Mouse (Mus musculus): Measurements from ENCODE around the gene Tuba1a. TPM values are rescaled to one million over a fixed set of nuclear protein-coding genes. Genes with fewer than 3 reads are reported as not detected.
"Not testable (repeated sequence)": the region's sequence is repeated elsewhere in the genome, so short reads cannot be mapped to it uniquely, and the experiment has no call there.

The Tuba1a gene
- total RNA-seq, 1 experiment from 2014 or later = 25.4 TPM

- no peak for ATAC-seq (replicated peaks; ENCODE audit: low read depth, poor library complexity, severe bottlenecking)
Observed at GRCm38 (mm10) chr15:98957475-98957874, 4.0 kb upstream of the Tuba1a start.

- ATAC-seq (replicated peaks; ENCODE audit: low read depth, poor library complexity, severe bottlenecking) = no peak
Observed at GRCm38 (mm10) chr15:98956000-98956399, 2.5 kb upstream of the Tuba1a start.

- ATAC-seq (replicated peaks; ENCODE audit: low read depth, poor library complexity, severe bottlenecking) = no peak
Observed at GRCm38 (mm10) chr15:98955324-98955723, 1.8 kb upstream of the Tuba1a start.

- ATAC-seq (replicated peaks; ENCODE audit: low read depth, poor library complexity, severe bottlenecking) = no peak
Observed at GRCm38 (mm10) chr15:98954425-98955253, 1.1 kb upstream of the Tuba1a start.

GRCm38 (mm10) chr15:98952751-98953400, 627 bp downstream of the Tuba1a start:
- ATAC-seq (replicated peaks; ENCODE audit: low read depth, poor library complexity, severe bottlenecking) = peak; percentile 76

GRCm38 (mm10) chr15:98952063-98952455, 1.4 kb downstream of the Tuba1a start:
- ATAC-seq (replicated peaks; ENCODE audit: low read depth, poor library complexity, severe bottlenecking) = no peak

GRCm38 (mm10) chr15:98951122-98952062, 2.1 kb downstream of the Tuba1a start:
- ATAC-seq (replicated peaks; ENCODE audit: low read depth, poor library complexity, severe bottlenecking) = not testable (repeated sequence)

GRCm38 (mm10) chr15:98949607-98949892, 4.0 kb downstream of the Tuba1a start:
- ATAC-seq (replicated peaks; ENCODE audit: low read depth, poor library complexity, severe bottlenecking) = no peak

GRCm38 (mm10) chr15:98948857-98949606, 4.5 kb downstream of the Tuba1a start:
- ATAC-seq (replicated peaks; ENCODE audit: low read depth, poor library complexity, severe bottlenecking) = no peak

- ATAC-seq (replicated peaks; ENCODE audit: low read depth, poor library complexity, severe bottlenecking) = no peak
Observed at GRCm38 (mm10) chr15:98948382-98948781, 5.1 kb downstream of the Tuba1a start.

GRCm38 (mm10) chr15:98947884-98948283, 5.6 kb downstream of the Tuba1a start:
- no peak for ATAC-seq (replicated peaks; ENCODE audit: low read depth, poor library complexity, severe bottlenecking)

GRCm38 (mm10) chr15:98943133-98943532, 10.4 kb downstream of the Tuba1a start:
- ATAC-seq (replicated peaks; ENCODE audit: low read depth, poor library complexity, severe bottlenecking) = no peak

- ATAC-seq (replicated peaks; ENCODE audit: low read depth, poor library complexity, severe bottlenecking) = no peak
Observed at GRCm38 (mm10) chr15:98942081-98942480, 11.4 kb downstream of the Tuba1a start.

- no peak for ATAC-seq (replicated peaks; ENCODE audit: low read depth, poor library complexity, severe bottlenecking)
Observed at GRCm38 (mm10) chr15:98941539-98941938, 12.0 kb downstream of the Tuba1a start.

- ATAC-seq (replicated peaks; ENCODE audit: low read depth, poor library complexity, severe bottlenecking) = no peak
Observed at GRCm38 (mm10) chr15:98940816-98941215, 12.7 kb downstream of the Tuba1a start.

- ATAC-seq (replicated peaks; ENCODE audit: low read depth, poor library complexity, severe bottlenecking) = peak; percentile 72
Observed at GRCm38 (mm10) chr15:98934217-98934839, 19.2 kb downstream of the Tuba1a start, which contains the start of gene Tuba1b. Gene Tuba1b, minus strand, starts transcription at chr15:98934565.

- ATAC-seq (replicated peaks; ENCODE audit: low read depth, poor library complexity, severe bottlenecking) = peak; percentile 62
Observed at GRCm38 (mm10) chr15:98933833-98934216, 19.7 kb downstream of the Tuba1a start.

GRCm38 (mm10) chr15:98933004-98933671, 20.4 kb downstream of the Tuba1a start:
- ATAC-seq (replicated peaks; ENCODE audit: low read depth, poor library complexity, severe bottlenecking) = not testable (repeated sequence)

- ATAC-seq (replicated peaks; ENCODE audit: low read depth, poor library complexity, severe bottlenecking) = no peak
Observed at GRCm38 (mm10) chr15:98930998-98931397, 22.5 kb downstream of the Tuba1a start.

Data from common myeloid progenitor, adult 5-6 weeks (primary cell).